Mouse (Mus musculus): ENCODE data around the gene Gm20671. TPM values are rescaled to one million over a fixed set of nuclear protein-coding genes. Genes with fewer than 3 reads are reported as not detected.
"Not testable (repeated sequence)": the region's sequence is repeated elsewhere in the genome, so short reads cannot be mapped to it uniquely, and the experiment has no call there.

Gene Gm20671
- polyA plus RNA-seq, 1 experiment from 2014 or later: not detected

DNA sequence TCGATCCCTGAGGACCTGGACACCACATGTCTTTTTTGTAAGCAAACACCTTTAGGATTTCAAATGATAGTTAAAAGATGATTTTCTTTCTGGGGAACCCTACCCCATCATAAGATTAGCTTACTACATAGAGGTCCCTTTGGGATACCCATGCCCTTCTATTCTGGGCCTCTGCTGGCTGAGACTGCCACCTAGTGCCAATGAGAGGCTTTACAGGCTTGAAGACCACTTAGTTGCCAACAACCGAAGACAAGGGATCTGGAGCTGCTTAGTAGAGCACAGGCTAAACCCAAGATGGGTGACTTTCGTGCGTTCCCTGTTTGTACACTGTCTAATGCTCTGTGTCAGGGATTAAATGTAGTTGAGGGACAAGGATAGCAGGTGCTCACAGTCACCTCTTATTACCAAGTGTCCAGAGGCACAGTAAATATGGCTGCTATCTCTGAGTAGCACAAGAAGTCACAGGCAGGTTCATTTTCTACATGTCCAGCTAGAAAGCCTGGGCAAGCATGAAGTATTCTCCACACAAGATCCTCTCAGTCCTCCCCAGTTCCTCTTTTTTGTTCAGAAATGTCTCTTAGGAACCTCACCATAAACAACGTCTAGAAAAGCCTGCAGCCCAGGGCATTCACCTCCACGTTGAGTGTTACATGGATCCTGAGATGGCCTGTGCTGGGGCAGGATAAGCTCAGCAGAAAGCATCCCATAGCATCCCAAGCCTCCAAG lies 79.1 kb downstream of the Gm20671 start:
- H3K4me1 ChIP-seq (ENCODE audit: control insufficient read depth, insufficient read depth, low read length): peaks cover 9% of the 10 kb centered on the region
- H3K27me3 ChIP-seq (ENCODE audit: control insufficient read depth, insufficient read depth, low read length): no peaks in the 10 kb centered on the region
- no peak overlapping the region for H3K4me3 ChIP-seq (ENCODE audit: low read depth, low read length)
- no peak overlapping the region for H3K9ac ChIP-seq (ENCODE audit: low read length)
- H3K4me2 ChIP-seq: no peak overlapping the region
- H3K9me3 ChIP-seq (ENCODE audit: control insufficient read depth, low read length): no peaks in the 10 kb centered on the region
- DNase-seq (ENCODE audit: low spot score, missing footprints): peak; percentile 89
- 0 out of 2 replicates have a peak, but pooled peaks have one; percentile 33 for ATAC-seq (ENCODE audit: low FRiP score)
- no peaks in the 10 kb centered on the region for H3K36me3 ChIP-seq (ENCODE audit: control insufficient read depth, insufficient read depth, low read length)
- 65% methylated on average over 6 of the region's 6 CpGs for WGBS
- H3K27ac ChIP-seq (ENCODE audit: low read depth, low read length): no peak overlapping the region

GRCm38 (mm10) chr5:32745705-32746655 lies 80.9 kb downstream of the Gm20671 start:
- DNase-seq (ENCODE audit: low spot score, missing footprints) (peak; percentile 88), ATAC-seq (ENCODE audit: low FRiP score) (peak; percentile 68)
- WGBS: 11% methylated on average over 7 of the region's 10 CpGs
- H3K9me3 ChIP-seq (ENCODE audit: control insufficient read depth, low read length): no peaks in the 10 kb centered on the region
- peaks cover 14% of the 10 kb centered on the region for H3K4me1 ChIP-seq (ENCODE audit: control insufficient read depth, insufficient read depth, low read length)
- no peak overlapping the region; the same call in 1 of the 2 replicates for H3K9ac ChIP-seq (ENCODE audit: low read length)
- peak overlapping the region; percentile 18 for H3K4me2 ChIP-seq
- no peak overlapping the region for H3K27ac ChIP-seq (ENCODE audit: low read depth, low read length)
- H3K27me3 ChIP-seq (ENCODE audit: control insufficient read depth, insufficient read depth, low read length): no peaks in the 10 kb centered on the region
- H3K4me3 ChIP-seq (ENCODE audit: low read depth, low read length): peak overlapping the region; percentile 7; the same call in 1 of the 2 replicates
- H3K36me3 ChIP-seq (ENCODE audit: control insufficient read depth, insufficient read depth, low read length): no peaks in the 10 kb centered on the region

- H3K27me3 ChIP-seq (ENCODE audit: control insufficient read depth, insufficient read depth, low read length): no peaks in the 10 kb centered on the region
- ATAC-seq (ENCODE audit: low FRiP score) (peak; percentile 10; the same call in 1 of the 2 replicates), DNase-seq (ENCODE audit: low spot score, missing footprints) (no peak)
- H3K36me3 ChIP-seq (ENCODE audit: control insufficient read depth, insufficient read depth, low read length): no peaks in the 10 kb centered on the region
- no peaks in the 10 kb centered on the region for H3K9me3 ChIP-seq (ENCODE audit: control insufficient read depth, low read length)
- peaks cover 14% of the 10 kb centered on the region for H3K4me1 ChIP-seq (ENCODE audit: control insufficient read depth, insufficient read depth, low read length)
- H3K4me2 ChIP-seq: no peak overlapping the region
- no peak overlapping the region for H3K4me3 ChIP-seq (ENCODE audit: low read depth, low read length)
- peak overlapping the region; percentile 12; the same call in 1 of the 2 replicates for H3K9ac ChIP-seq (ENCODE audit: low read length)
- WGBS: 63% methylated on average over 9 of the region's 9 CpGs
- H3K27ac ChIP-seq (ENCODE audit: low read depth, low read length): no peak overlapping the region
Observed at GRCm38 (mm10) chr5:32742149-32742548, 84.8 kb downstream of the Gm20671 start.

- not testable (repeated sequence) for H3K36me3 ChIP-seq (ENCODE audit: control insufficient read depth, insufficient read depth, low read length); H3K9ac ChIP-seq (ENCODE audit: low read length); H3K4me1 ChIP-seq (ENCODE audit: control insufficient read depth, insufficient read depth, low read length); DNase-seq (ENCODE audit: low spot score, missing footprints); H3K27ac ChIP-seq (ENCODE audit: low read depth, low read length); H3K4me2 ChIP-seq; H3K9me3 ChIP-seq (ENCODE audit: control insufficient read depth, low read length); H3K27me3 ChIP-seq (ENCODE audit: control insufficient read depth, insufficient read depth, low read length); H3K4me3 ChIP-seq (ENCODE audit: low read depth, low read length)
- peak; percentile 36; the same call in 1 of the 2 replicates for ATAC-seq (ENCODE audit: low FRiP score)
- WGBS: 83% methylated on average over 4 of the region's 4 CpGs
Observed at GRCm38 (mm10) chr5:32741377-32741776, 85.5 kb downstream of the Gm20671 start.

DNA sequence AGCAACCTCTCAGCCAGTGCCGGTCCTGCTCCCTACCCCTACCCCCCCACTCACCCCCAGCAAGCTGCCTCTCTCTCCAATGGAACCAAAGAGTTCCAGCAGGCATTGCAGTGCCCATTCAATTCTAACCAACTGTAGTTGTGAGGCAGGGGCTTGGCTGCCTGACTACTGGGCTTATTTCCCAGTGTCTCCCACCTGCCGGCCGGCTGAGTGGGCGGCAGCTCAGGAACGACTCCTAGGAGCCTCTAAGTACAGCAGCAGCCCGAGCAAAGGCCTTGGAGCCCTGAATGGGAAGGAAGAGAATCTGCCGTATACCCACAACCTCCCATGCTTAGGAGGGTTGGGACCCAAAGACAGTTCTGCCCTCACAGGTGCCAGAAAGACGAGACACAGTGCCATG lies 86.1 kb downstream of the Gm20671 start:
- not testable (repeated sequence) for H3K9ac ChIP-seq (ENCODE audit: low read length); H3K9me3 ChIP-seq (ENCODE audit: control insufficient read depth, low read length); H3K27ac ChIP-seq (ENCODE audit: low read depth, low read length); DNase-seq (ENCODE audit: low spot score, missing footprints); H3K4me3 ChIP-seq (ENCODE audit: low read depth, low read length); H3K4me1 ChIP-seq (ENCODE audit: control insufficient read depth, insufficient read depth, low read length); H3K27me3 ChIP-seq (ENCODE audit: control insufficient read depth, insufficient read depth, low read length); H3K4me2 ChIP-seq; H3K36me3 ChIP-seq (ENCODE audit: control insufficient read depth, insufficient read depth, low read length); ATAC-seq (ENCODE audit: low FRiP score)
- WGBS: 92% methylated on average over 8 of the region's 8 CpGs

- no peaks in the 10 kb centered on the region for H3K9me3 ChIP-seq (ENCODE audit: control insufficient read depth, low read length)
- H3K4me2 ChIP-seq: no peak overlapping the region
- H3K4me3 ChIP-seq (ENCODE audit: low read depth, low read length): no peak overlapping the region
- H3K36me3 ChIP-seq (ENCODE audit: control insufficient read depth, insufficient read depth, low read length): 0 out of 2 replicates have a peak, but pooled peaks cover 2% of the 10 kb centered on the region
- H3K27ac ChIP-seq (ENCODE audit: low read depth, low read length): no peak overlapping the region
- peaks cover 5% of the 10 kb centered on the region; the same call in 1 of the 2 replicates for H3K4me1 ChIP-seq (ENCODE audit: control insufficient read depth, insufficient read depth, low read length)
- ATAC-seq (ENCODE audit: low FRiP score) (no peak), DNase-seq (ENCODE audit: low spot score, missing footprints) (no peak)
- no peak overlapping the region for H3K9ac ChIP-seq (ENCODE audit: low read length)
- 97% methylated on average over 3 of the region's 3 CpGs for WGBS
- no peaks in the 10 kb centered on the region for H3K27me3 ChIP-seq (ENCODE audit: control insufficient read depth, insufficient read depth, low read length)
Observed at GRCm38 (mm10) chr5:32740138-32740537, 86.8 kb downstream of the Gm20671 start.

DNA sequence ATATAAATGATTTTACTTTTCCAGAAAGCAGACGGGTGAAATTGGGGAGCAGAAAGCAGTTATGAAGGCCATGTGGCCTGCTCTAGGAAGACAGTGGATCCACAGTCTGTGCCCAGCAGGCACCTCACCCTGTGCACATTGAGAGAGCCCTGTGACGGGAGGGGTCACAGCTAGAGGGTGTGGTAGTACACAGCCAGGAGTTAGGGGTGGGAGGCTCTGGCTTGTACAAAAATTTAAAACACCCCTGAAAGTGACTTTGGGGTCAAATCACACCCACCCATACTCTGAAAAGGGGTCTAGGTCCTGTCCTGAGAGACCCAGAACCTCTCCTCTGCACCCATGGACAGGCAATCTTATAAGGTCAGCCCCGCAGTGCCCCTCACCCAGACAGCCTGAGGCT lies 90.1 kb downstream of the Gm20671 start:
- peak; percentile 72; the same call in 1 of the 2 replicates for ATAC-seq (ENCODE audit: low FRiP score)
- 84% methylated on average over 3 of the region's 3 CpGs for WGBS
- H3K4me3 ChIP-seq (ENCODE audit: low read depth, low read length); H3K27me3 ChIP-seq (ENCODE audit: control insufficient read depth, insufficient read depth, low read length); DNase-seq (ENCODE audit: low spot score, missing footprints); H3K4me2 ChIP-seq; H3K4me1 ChIP-seq (ENCODE audit: control insufficient read depth, insufficient read depth, low read length); H3K9me3 ChIP-seq (ENCODE audit: control insufficient read depth, low read length); H3K36me3 ChIP-seq (ENCODE audit: control insufficient read depth, insufficient read depth, low read length); H3K9ac ChIP-seq (ENCODE audit: low read length); H3K27ac ChIP-seq (ENCODE audit: low read depth, low read length): not testable (repeated sequence)

DNA sequence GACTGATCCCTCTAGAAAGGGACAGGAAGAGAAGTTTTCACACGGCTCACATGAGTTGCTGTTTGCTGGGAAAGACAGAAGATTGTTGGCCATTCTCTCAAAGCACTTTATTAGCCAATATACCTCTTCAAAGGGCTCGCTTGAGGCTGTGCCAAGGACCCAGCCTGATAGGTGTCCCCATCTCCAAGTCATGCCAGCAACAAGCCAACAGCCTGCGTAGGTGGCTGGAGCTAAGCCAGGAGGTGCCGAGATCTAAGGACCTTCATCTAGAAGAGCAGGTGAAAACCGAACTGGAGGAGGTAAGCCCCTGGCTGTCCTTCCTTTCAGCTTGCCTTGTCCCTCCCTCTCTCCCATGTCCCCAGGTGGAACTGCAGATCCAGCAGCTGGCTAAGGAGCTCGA lies 91.1 kb downstream of the Gm20671 start:
- ATAC-seq (ENCODE audit: low FRiP score): no peak
- Histone ChIP-seq H3K4me2 (no peak overlapping the region), H3K27me3 (ENCODE audit: control insufficient read depth, insufficient read depth, low read length) (no peaks in the 10 kb centered on the region), H3K4me3 (ENCODE audit: low read depth, low read length) (no peak overlapping the region), H3K27ac (ENCODE audit: low read depth, low read length) (no peak overlapping the region), H3K4me1 (ENCODE audit: control insufficient read depth, insufficient read depth, low read length) (no peaks in the 10 kb centered on the region), H3K9ac (ENCODE audit: low read length) (no peak overlapping the region), H3K36me3 (ENCODE audit: control insufficient read depth, insufficient read depth, low read length) (0 out of 2 replicates have a peak, but pooled peaks cover 3% of the 10 kb centered on the region), H3K9me3 (ENCODE audit: control insufficient read depth, low read length) (no peaks in the 10 kb centered on the region)
- 93% methylated on average over 6 of the region's 6 CpGs for WGBS
- no peak for DNase-seq (ENCODE audit: low spot score, missing footprints)

DNA sequence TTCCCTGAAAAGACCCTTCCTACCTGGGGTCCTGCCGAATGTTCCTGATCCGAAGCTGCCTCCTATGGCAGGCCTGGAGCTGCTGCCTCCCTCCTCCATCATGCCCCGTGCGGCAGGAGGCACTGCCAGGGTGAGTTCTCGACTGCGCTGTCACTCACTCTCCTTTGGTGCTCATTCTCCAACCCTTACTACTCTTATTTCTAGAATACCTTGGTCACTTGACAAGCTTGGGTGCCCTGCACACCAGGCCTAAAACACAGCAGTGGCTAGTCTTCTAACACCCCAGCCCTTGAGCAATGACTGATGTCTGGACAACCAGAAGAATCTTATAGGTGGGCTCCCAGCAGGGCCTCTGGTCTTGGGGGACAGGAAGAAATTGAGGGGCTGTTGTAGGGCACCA lies 93.0 kb downstream of the Gm20671 start:
- H3K4me2 ChIP-seq; H3K27me3 ChIP-seq (ENCODE audit: control insufficient read depth, insufficient read depth, low read length); H3K27ac ChIP-seq (ENCODE audit: low read depth, low read length); DNase-seq (ENCODE audit: low spot score, missing footprints); H3K4me1 ChIP-seq (ENCODE audit: control insufficient read depth, insufficient read depth, low read length); H3K4me3 ChIP-seq (ENCODE audit: low read depth, low read length); H3K9ac ChIP-seq (ENCODE audit: low read length); H3K36me3 ChIP-seq (ENCODE audit: control insufficient read depth, insufficient read depth, low read length); H3K9me3 ChIP-seq (ENCODE audit: control insufficient read depth, low read length): not testable (repeated sequence)
- 98% methylated on average over 6 of the region's 6 CpGs for WGBS
- peak; percentile 52; the same call in 1 of the 2 replicates for ATAC-seq (ENCODE audit: low FRiP score)

Measured in midbrain, embryonic 11.5 days (tissue).